ENCODE assay signal across 1 mouse cellular context in the genomic region with DNA sequence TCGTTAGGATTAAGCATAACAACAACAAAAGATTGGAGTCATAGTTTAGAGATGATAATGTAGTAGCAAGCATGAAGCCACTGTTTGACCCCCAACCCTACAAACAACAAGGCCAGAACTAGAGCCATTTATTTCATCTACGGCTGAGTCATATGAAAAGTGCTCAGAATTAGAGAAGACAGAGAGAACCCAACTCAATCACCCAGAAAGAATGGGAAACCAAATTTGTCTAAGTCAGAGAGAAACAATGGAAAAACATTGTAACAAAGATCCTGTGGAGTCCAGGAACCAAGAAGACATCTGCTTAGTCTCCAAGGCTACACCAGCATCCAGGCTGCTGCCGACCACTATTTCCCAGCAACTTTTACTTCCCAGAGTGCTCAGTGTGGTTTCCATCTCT.
TF ChIP-seq lines count a peak whose summit lies in the region.

No protein-coding gene starts in this region.

TF ChIP-seq in CH12.LX, 34 proteins besides CTCF, POLR2A, EP300 and RAD21 (continued from another document):
- peak; percentile 14; the same call in 1 of the 2 replicates for TF ChIP-seq JUN (IDR thresholded peaks at IDR 0.05; ENCODE audit: insufficient read depth, low read depth, low read length)
- no peak for TF ChIP-seq CHD2 (IDR thresholded peaks at IDR 0.05; ENCODE audit: low read length)
- TF ChIP-seq JUND (conservative IDR thresholded peaks at IDR 0.05; ENCODE audit: low read depth, low read length) = 0 out of 2 replicates have a peak, but pooled peaks have one; percentile 13
- TF ChIP-seq MAX (IDR thresholded peaks at IDR 0.05; ENCODE audit: low read length) = no peak
- TF ChIP-seq IRF4 (IDR thresholded peaks at IDR 0.05; ENCODE audit: low read depth, low read length) = peak; percentile 54; the same call in 1 of the 2 replicates
- TF ChIP-seq ETS1 (conservative IDR thresholded peaks at IDR 0.05; ENCODE audit: low read depth, low read length) = peak; percentile 31; the same call in 1 of the 2 replicates
TF ChIP-seq in CH12.LX: peak in this region for 4.
